Mouse (Mus musculus) ES-E14 (cell line): Measurements from ENCODE around the gene Arhgap25.

Source experiments
- CHD2 ChIP-seq: IDR thresholded peaks from 2 replicates; pipeline ENCODE4 v1.6.1; 2014; ENCODE audit warnings: mild to moderate bottlenecking, low read depth, low read length, inconsistent platforms
- HCFC1 ChIP-seq: IDR thresholded peaks from 2 replicates; pipeline ENCODE4 v1.6.1; 2012; ENCODE audit warnings: low read length, inconsistent platforms, borderline replicate concordance; ENCODE audit not compliant: insufficient read depth
- ZC3H11A ChIP-seq: IDR thresholded peaks from 2 replicates; pipeline ENCODE4 v1.6.1; 2012; ENCODE audit warnings: low read depth, mild to moderate bottlenecking, inconsistent platforms, low read length, borderline replicate concordance
- ZNF384 ChIP-seq: IDR thresholded peaks from 2 replicates; pipeline ENCODE4 v1.6.1; 2012; ENCODE audit warnings: low read depth, low read length, inconsistent platforms

GRCm38 (mm10) chr6:87522236-87522635, 10.8 kb downstream of the Arhgap25 start:
- TF ChIP-seq HCFC1 (no peak), ZC3H11A (peak; percentile 71; the same call in 1 of the 2 replicates), ZNF384 (no peak), CHD2 (no peak)
